Mouse (Mus musculus): ENCODE measurements around the gene Pithd1. TPM values are rescaled to one million over a fixed set of nuclear protein-coding genes. Genes with fewer than 3 reads are reported as not detected.

The Pithd1 gene
- 49.1 and 50.2 TPM in 2 replicates for polyA plus RNA-seq (2012; rRNA removed)
- polyA plus RNA-seq (2014; fragmentation: Nextera tagmentation; extraction: Ambion mirVana): 52.6 and 59.9 TPM in 2 replicates

- WGBS: under 1% methylated on average over 53 of the region's 81 CpGs
- peak within 1 kb of the TSS; percentile 93 for H3K4me3 ChIP-seq (replicated peaks; ENCODE audit: low read length)
- no peaks in the 10 kb centered on the region for H3K27me3 ChIP-seq (ENCODE audit: control insufficient read depth, insufficient read depth, low read length)
- ATAC-seq (ENCODE audit: low FRiP score, low read depth) (peak; percentile 88), DNase-seq (ENCODE audit: low spot score) (peak; percentile 87)
- peaks cover 22% of the 10 kb centered on the region for H3K36me3 ChIP-seq (ENCODE audit: control insufficient read depth, insufficient read depth, low read length)
- peak within 1 kb of the TSS; percentile 77 for H3K27ac ChIP-seq (replicated peaks; ENCODE audit: low read depth, low read length)
- H3K9ac ChIP-seq (ENCODE audit: low read depth, low read length, severe bottlenecking): peak within 1 kb of the TSS; percentile 90
- H3K9me3 ChIP-seq (ENCODE audit: control insufficient read depth, low read length): no peaks in the 10 kb centered on the region
- TF ChIP-seq POLR2A (IDR thresholded peaks at IDR 0.05; ENCODE audit: borderline replicate concordance, extremely low read depth, insufficient read depth, insufficient read length): peak; percentile 89; the same call in 1 of the 2 replicates
- H3K4me2 ChIP-seq (replicated peaks; ENCODE audit: low read depth, low read length, severe bottlenecking): peak within 1 kb of the TSS; percentile 79
- H3K4me1 ChIP-seq (ENCODE audit: control insufficient read depth, insufficient read depth, low read length): peaks cover 11% of the 10 kb centered on the region
These were observed at the start of gene Pithd1 for GRCm38 (mm10) chr4:135986943-135987710. TSS of gene Pithd1 (minus strand) at chr4:135987264.

- Histone ChIP-seq H3K9me3 (ENCODE audit: control insufficient read depth, low read length) (no peaks in the 10 kb centered on the region), H3K4me3 (replicated peaks; ENCODE audit: low read length) (no peak overlapping the region), H3K4me1 (ENCODE audit: control insufficient read depth, insufficient read depth, low read length) (0 out of 2 replicates have a peak, but pooled peaks cover 3% of the 10 kb centered on the region), H3K36me3 (ENCODE audit: control insufficient read depth, insufficient read depth, low read length) (no peaks in the 10 kb centered on the region), H3K27ac (replicated peaks; ENCODE audit: low read depth, low read length) (no peak overlapping the region), H3K9ac (ENCODE audit: low read depth, low read length, severe bottlenecking) (no peak overlapping the region), H3K4me2 (replicated peaks; ENCODE audit: low read depth, low read length, severe bottlenecking) (no peak overlapping the region), H3K27me3 (ENCODE audit: control insufficient read depth, insufficient read depth, low read length) (no peaks in the 10 kb centered on the region)
- ATAC-seq (ENCODE audit: low FRiP score, low read depth) (no peak), DNase-seq (ENCODE audit: low spot score) (no peak)
- WGBS: 82% methylated on average over 4 of the region's 4 CpGs
- TF ChIP-seq POLR2A (IDR thresholded peaks at IDR 0.05; ENCODE audit: borderline replicate concordance, extremely low read depth, insufficient read depth, insufficient read length): no peak
These were observed 48.0 kb upstream of the Pithd1 start for GRCm38 (mm10) chr4:136035078-136035477.

DNA sequence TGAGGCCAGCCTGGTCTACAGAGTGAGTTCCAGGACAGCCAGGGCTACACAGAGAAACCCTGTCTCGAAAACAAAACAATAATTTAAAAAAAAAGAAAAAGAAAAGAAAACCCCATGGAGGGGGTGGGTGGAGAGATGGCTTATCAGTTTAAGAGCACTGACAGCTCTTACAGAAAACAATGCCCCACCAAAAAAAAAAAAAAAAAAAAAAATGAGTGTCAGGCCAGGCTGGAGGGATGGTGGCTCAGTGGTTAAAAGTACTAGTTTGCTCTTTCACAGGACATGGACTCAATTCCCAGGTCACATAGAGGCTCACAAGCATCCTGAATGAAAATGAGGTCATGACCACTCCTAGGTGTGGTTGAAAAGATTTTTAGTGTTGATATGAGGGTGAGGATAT, 46.2 kb upstream of the Pithd1 start:
- Histone ChIP-seq H3K27me3 (ENCODE audit: control insufficient read depth, insufficient read depth, low read length) (no peaks in the 10 kb centered on the region), H3K9ac (ENCODE audit: low read depth, low read length, severe bottlenecking) (no peak overlapping the region), H3K4me1 (ENCODE audit: control insufficient read depth, insufficient read depth, low read length) (0 out of 2 replicates have a peak, but pooled peaks cover 3% of the 10 kb centered on the region), H3K4me2 (replicated peaks; ENCODE audit: low read depth, low read length, severe bottlenecking) (no peak overlapping the region), H3K27ac (replicated peaks; ENCODE audit: low read depth, low read length) (no peak overlapping the region), H3K36me3 (ENCODE audit: control insufficient read depth, insufficient read depth, low read length) (no peaks in the 10 kb centered on the region), H3K4me3 (replicated peaks; ENCODE audit: low read length) (no peak overlapping the region), H3K9me3 (ENCODE audit: control insufficient read depth, low read length) (no peaks in the 10 kb centered on the region)
- WGBS: 73% methylated on average over 1 of the region's 1 CpGs
- ATAC-seq (ENCODE audit: low FRiP score, low read depth): no peak
- DNase-seq (ENCODE audit: low spot score): no peak
- TF ChIP-seq POLR2A (IDR thresholded peaks at IDR 0.05; ENCODE audit: borderline replicate concordance, extremely low read depth, insufficient read depth, insufficient read length): no peak

DNA sequence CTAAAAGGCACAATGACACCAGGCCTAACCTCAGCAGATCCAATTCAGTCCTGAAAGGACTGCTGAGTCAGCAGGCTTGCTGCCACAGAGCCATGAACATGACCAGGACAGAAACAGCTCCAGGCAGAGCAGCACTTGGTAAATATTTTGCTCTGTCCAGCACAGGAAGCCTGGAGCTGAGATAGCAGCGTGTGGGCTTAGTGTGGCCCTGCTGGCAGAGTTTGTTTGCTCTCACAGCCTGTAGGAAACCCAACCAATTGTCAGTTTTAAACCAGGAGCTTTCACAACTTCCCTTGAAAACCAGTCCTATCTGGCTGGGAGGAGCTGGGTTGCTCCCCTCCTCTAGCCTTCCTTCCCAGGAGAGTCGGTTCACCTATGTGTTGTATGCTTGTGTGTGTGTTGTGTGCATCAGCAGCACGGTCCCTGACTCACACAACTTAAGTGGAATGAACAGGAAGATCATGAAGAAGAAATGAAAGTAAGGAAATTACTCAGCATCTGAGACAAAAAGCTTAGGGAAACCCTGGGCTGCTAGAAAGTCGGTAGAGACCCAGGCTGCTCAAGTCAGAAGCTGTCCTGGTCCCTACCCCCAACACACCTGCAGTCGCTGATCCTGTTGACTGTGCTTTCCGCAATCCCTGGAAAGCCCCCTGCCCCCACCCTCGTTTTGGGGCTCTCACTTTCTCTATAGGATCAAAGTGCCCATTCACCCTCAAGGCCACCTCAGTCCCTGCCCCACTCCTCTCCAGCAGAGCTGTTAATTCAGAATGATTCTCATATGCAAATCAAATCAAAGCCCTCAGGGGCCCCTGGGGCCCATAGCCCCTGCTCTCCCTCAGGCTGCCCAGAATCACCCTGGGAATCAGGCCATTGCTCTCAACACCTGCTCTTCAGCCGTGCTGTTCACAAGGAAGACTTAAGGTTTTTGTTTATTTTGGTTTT, 44.2 kb upstream of the Pithd1 start:
- DNase-seq (ENCODE audit: low spot score) (peak; percentile 28), ATAC-seq (ENCODE audit: low FRiP score, low read depth) (no peak)
- Histone ChIP-seq H3K27ac (replicated peaks; ENCODE audit: low read depth, low read length) (no peak overlapping the region), H3K4me2 (replicated peaks; ENCODE audit: low read depth, low read length, severe bottlenecking) (no peak overlapping the region), H3K27me3 (ENCODE audit: control insufficient read depth, insufficient read depth, low read length) (no peaks in the 10 kb centered on the region), H3K9ac (ENCODE audit: low read depth, low read length, severe bottlenecking) (0 out of 2 replicates have a peak overlapping the region, but pooled peaks have one; percentile 16), H3K36me3 (ENCODE audit: control insufficient read depth, insufficient read depth, low read length) (no peaks in the 10 kb centered on the region), H3K4me3 (replicated peaks; ENCODE audit: low read length) (no peak overlapping the region), H3K4me1 (ENCODE audit: control insufficient read depth, insufficient read depth, low read length) (0 out of 2 replicates have a peak, but pooled peaks cover 3% of the 10 kb centered on the region), H3K9me3 (ENCODE audit: control insufficient read depth, low read length) (no peaks in the 10 kb centered on the region)
- WGBS: 11% methylated on average over 8 of the region's 8 CpGs
- no peak for TF ChIP-seq POLR2A (IDR thresholded peaks at IDR 0.05; ENCODE audit: borderline replicate concordance, extremely low read depth, insufficient read depth, insufficient read length)

GRCm38 (mm10) chr4:136028689-136029088, 41.6 kb upstream of the Pithd1 start:
- Histone ChIP-seq H3K27me3 (ENCODE audit: control insufficient read depth, insufficient read depth, low read length) (no peaks in the 10 kb centered on the region), H3K27ac (replicated peaks; ENCODE audit: low read depth, low read length) (no peak overlapping the region), H3K4me1 (ENCODE audit: control insufficient read depth, insufficient read depth, low read length) (0 out of 2 replicates have a peak, but pooled peaks cover 3% of the 10 kb centered on the region), H3K9ac (ENCODE audit: low read depth, low read length, severe bottlenecking) (no peak overlapping the region), H3K4me2 (replicated peaks; ENCODE audit: low read depth, low read length, severe bottlenecking) (no peak overlapping the region), H3K9me3 (ENCODE audit: control insufficient read depth, low read length) (no peaks in the 10 kb centered on the region), H3K4me3 (replicated peaks; ENCODE audit: low read length) (no peak overlapping the region), H3K36me3 (ENCODE audit: control insufficient read depth, insufficient read depth, low read length) (no peaks in the 10 kb centered on the region)
- ATAC-seq (ENCODE audit: low FRiP score, low read depth) (no peak), DNase-seq (ENCODE audit: low spot score) (no peak)
- WGBS: 75% methylated on average over 5 of the region's 5 CpGs
- no peak for TF ChIP-seq POLR2A (IDR thresholded peaks at IDR 0.05; ENCODE audit: borderline replicate concordance, extremely low read depth, insufficient read depth, insufficient read length)

All from limb, embryonic 14.5 days (tissue).